ENCODE assay signal across 26 mouse cellular contexts in genomic region chr17:26212681-26213080, GRCm38 (mm10). TPM values are rescaled to one million over a fixed set of nuclear protein-coding genes. Genes with fewer than 3 reads are reported as not detected.
DNase-seq lines count a peak whose midpoint lies in the region; ATAC-seq and TF ChIP-seq lines count a peak whose summit lies in the region.
"Had no signal": no experiment of that assay in that cellular context is flagged by ENCODE, and none has a peak within 500 bp of the region (broad histone marks: within the 10 kb centered on the region; RNA-seq: fewer than 3 reads in every experiment).

No protein-coding gene starts in this region.

- TF ChIP-seq POLR2A in heart, adult 2 months (IDR thresholded peaks at IDR 0.05; ENCODE audit: insufficient read depth, low read depth, low read length) = no peak
- no peak for TF ChIP-seq POLR2A in kidney, adult 2 months (IDR thresholded peaks at IDR 0.05; ENCODE audit: low read depth, low read length)
- no peak for TF ChIP-seq POLR2A in testis, adult 2 months (IDR thresholded peaks at IDR 0.05; ENCODE audit: control insufficient read depth, low read depth, low read length)

- no peak for DNase-seq in heart, postnatal 0 days (ENCODE audit: low spot score)
- no peak for DNase-seq in heart, adult 2 months
- DNase-seq in kidney, adult 2 months = peak; percentile 18
- DNase-seq in testis, postnatal 14 days (ENCODE audit: low spot score) = no peak
- no peak for DNase-seq in gastrocnemius, adult 2 months
- DNase-seq: adrenal gland, postnatal 10 days; B cell, adult 2 months; cerebellum, adult 11 months; cerebellum, adult 8-10 months; cerebellum, postnatal 14 days; embryo, embryonic 11 days; gastrocnemius, postnatal 10 days; heart, adult 18-20 months had no signal

- H3K79me2 ChIP-seq in heart, adult 2 months (replicated peaks; ENCODE audit: control insufficient read depth, insufficient read depth, low read length) = no peaks in the 10 kb centered on the region

- H3K4me2 ChIP-seq in heart, postnatal 0 days (ENCODE audit: low read depth, low read length) = no peak overlapping the region
- H3K4me2 ChIP-seq in kidney, embryonic 14.5 days (replicated peaks; ENCODE audit: low read depth, low read length) = no peak overlapping the region
- H3K4me2 ChIP-seq: embryonic facial prominence, embryonic 15.5 days; heart, embryonic 11.5 days; heart, embryonic 15.5 days; hindbrain, embryonic 15.5 days had no signal

- no peaks in the 10 kb centered on the region for H3K4me1 ChIP-seq in heart, postnatal 0 days (ENCODE audit: control insufficient read depth, insufficient read depth)
- no peaks in the 10 kb centered on the region for H3K4me1 ChIP-seq in heart, adult 2 months (ENCODE audit: control insufficient read depth, insufficient read depth, low read length)
- H3K4me1 ChIP-seq in kidney, adult 2 months (ENCODE audit: control insufficient read depth, insufficient read depth, low read length) = no peaks in the 10 kb centered on the region
- H3K4me1 ChIP-seq in kidney, embryonic 14.5 days (ENCODE audit: control insufficient read depth, insufficient read depth, low read length) = no peaks in the 10 kb centered on the region
- H3K4me1 ChIP-seq in testis, adult 2 months (ENCODE audit: control insufficient read depth, insufficient read depth, low read length) = peaks cover 5% of the 10 kb centered on the region
- H3K4me1 ChIP-seq: embryonic facial prominence, embryonic 15.5 days; forebrain, embryonic 10.5 days; heart, embryonic 15.5 days; hindbrain, embryonic 15.5 days had no signal

- 77% methylated on average over 11 of the region's 11 CpGs for WGBS in heart, postnatal 0 days
- 78% methylated on average over 11 of the region's 11 CpGs for WGBS in heart, adult 2 months
- 79% methylated on average over 11 of the region's 11 CpGs for WGBS in kidney, adult 2 months
- WGBS in kidney, embryonic 14.5 days = 83% methylated on average over 11 of the region's 11 CpGs

- TF ChIP-seq CTCF in heart, postnatal 0 days (IDR thresholded peaks at IDR 0.05; ENCODE audit: low read depth) = no peak
- no peak for TF ChIP-seq CTCF in heart, adult 2 months (IDR thresholded peaks at IDR 0.05)
- TF ChIP-seq CTCF in kidney, adult 2 months (conservative IDR thresholded peaks at IDR 0.05; ENCODE audit: insufficient read depth, insufficient read length, low read depth, low read length) = no peak
- TF ChIP-seq CTCF in testis, adult 2 months (IDR thresholded peaks at IDR 0.05; ENCODE audit: control insufficient read depth, insufficient read depth, insufficient replicate concordance, low read depth, low read length) = no peak
- no peak for TF ChIP-seq CTCF in gastrocnemius, adult 2 months (IDR thresholded peaks at IDR 0.05)

- H3K9ac ChIP-seq in heart, postnatal 0 days (replicated peaks; ENCODE audit: low read depth, low read length) = no peak overlapping the region
- no peak overlapping the region for H3K9ac ChIP-seq in heart, adult 2 months (ENCODE audit: low read depth, low read length)
- no peak overlapping the region for H3K9ac ChIP-seq in kidney, embryonic 14.5 days (ENCODE audit: low read depth, low read length)
- H3K9ac ChIP-seq: embryonic facial prominence, embryonic 15.5 days; heart, embryonic 15.5 days; hindbrain, embryonic 15.5 days had no signal

- no peak for TF ChIP-seq EP300 in heart, postnatal 0 days (IDR thresholded peaks at IDR 0.05; ENCODE audit: low read depth)
- no peak for TF ChIP-seq EP300 in heart, adult 2 months (IDR thresholded peaks at IDR 0.05; ENCODE audit: insufficient read depth, low read depth, low read length)

- H3K9me3 ChIP-seq in heart, postnatal 0 days (replicated peaks; ENCODE audit: control insufficient read depth, low read length) = no peaks in the 10 kb centered on the region
- H3K9me3 ChIP-seq in kidney, embryonic 14.5 days (ENCODE audit: control insufficient read depth, low read length) = no peaks in the 10 kb centered on the region
- H3K9me3 ChIP-seq: embryonic facial prominence, embryonic 15.5 days; forebrain, embryonic 10.5 days; G1E; heart, embryonic 15.5 days; hindbrain, embryonic 15.5 days had no signal

- no peaks in the 10 kb centered on the region for H3K27me3 ChIP-seq in heart, postnatal 0 days (ENCODE audit: control insufficient read depth, insufficient read depth, low read length)
- H3K27me3 ChIP-seq in heart, adult 2 months (ENCODE audit: control insufficient read depth, insufficient read depth, low read length) = no peaks in the 10 kb centered on the region
- H3K27me3 ChIP-seq in kidney, adult 2 months (replicated peaks; ENCODE audit: control insufficient read depth, insufficient read depth, low read length) = no peaks in the 10 kb centered on the region
- H3K27me3 ChIP-seq in kidney, embryonic 14.5 days (ENCODE audit: control insufficient read depth, insufficient read depth, low read length) = no peaks in the 10 kb centered on the region
- H3K27me3 ChIP-seq in testis, adult 2 months (ENCODE audit: control insufficient read depth, insufficient read depth, low read length) = no peaks in the 10 kb centered on the region
- H3K27me3 ChIP-seq: embryonic facial prominence, embryonic 15.5 days; heart, embryonic 15.5 days; hindbrain, embryonic 15.5 days had no signal

- ATAC-seq in heart, postnatal 0 days (ENCODE audit: insufficient read depth, low read depth) = peak; percentile 24; the same call in 1 of the 2 replicates
- no peak for ATAC-seq in kidney, embryonic 14.5 days (ENCODE audit: low FRiP score, low TSS enrichment)
- ATAC-seq: CD4-positive, CD25-positive, alpha-beta regulatory T cell, adult 4 months; forebrain, embryonic 14.5 days had no signal

- no peak overlapping the region for H3K4me3 ChIP-seq in heart, postnatal 0 days (ENCODE audit: low read depth, low read length)
- H3K4me3 ChIP-seq in heart, adult 2 months = no peak overlapping the region
- H3K4me3 ChIP-seq in kidney, adult 2 months (ENCODE audit: insufficient read depth, low read depth, low read length) = no peak overlapping the region
- H3K4me3 ChIP-seq in kidney, embryonic 14.5 days (ENCODE audit: low read length) = no peak overlapping the region
- H3K4me3 ChIP-seq in testis, adult 2 months (ENCODE audit: control insufficient read depth, low read depth, low read length) = no peak overlapping the region
- H3K4me3 ChIP-seq in gastrocnemius, adult 2 months = no peak overlapping the region
- H3K4me3 ChIP-seq: embryonic facial prominence, embryonic 15.5 days; erythroblast, embryonic 14.5 days; forebrain, embryonic 10.5 days; heart, embryonic 15.5 days; hindbrain, embryonic 15.5 days had no signal

- H3K27ac ChIP-seq in heart, postnatal 0 days (ENCODE audit: low read depth) = no peak overlapping the region
- no peak overlapping the region for H3K27ac ChIP-seq in heart, adult 2 months
- peak overlapping the region; percentile 43; the same call in 1 of the 2 replicates for H3K27ac ChIP-seq in kidney, adult 2 months (ENCODE audit: insufficient read depth, low read depth, low read length)
- no peak overlapping the region for H3K27ac ChIP-seq in kidney, embryonic 14.5 days (ENCODE audit: low read depth, low read length)
- peak overlapping the region; percentile 34; the same call in 1 of the 2 replicates for H3K27ac ChIP-seq in testis, adult 2 months (ENCODE audit: control insufficient read depth, insufficient read depth, low read depth, low read length)
- no peak overlapping the region for H3K27ac ChIP-seq in gastrocnemius, adult 2 months
- H3K27ac ChIP-seq: embryonic facial prominence, embryonic 15.5 days; forebrain, embryonic 10.5 days; heart, embryonic 15.5 days; hindbrain, embryonic 15.5 days had no signal

- H3K36me3 ChIP-seq in heart, postnatal 0 days (replicated peaks; ENCODE audit: control insufficient read depth, insufficient read depth, low read length) = peaks cover 25% of the 10 kb centered on the region; the same call in 1 of the 2 replicates
- H3K36me3 ChIP-seq in heart, adult 2 months (ENCODE audit: control insufficient read depth, insufficient read depth, low read length) = no peaks in the 10 kb centered on the region
- no peaks in the 10 kb centered on the region; the same call in 1 of the 2 replicates for H3K36me3 ChIP-seq in kidney, adult 2 months (ENCODE audit: control insufficient read depth, insufficient read depth, low read length)
- H3K36me3 ChIP-seq in kidney, embryonic 14.5 days (ENCODE audit: control insufficient read depth, insufficient read depth, low read length) = peaks cover 3% of the 10 kb centered on the region; the same call in 1 of the 2 replicates
- H3K36me3 ChIP-seq in testis, adult 2 months (ENCODE audit: control insufficient read depth, insufficient read depth, low read length) = no peaks in the 10 kb centered on the region

- intact Hi-C loops in heart, adult 2 months (cut with DNase I) = no loop called here
- intact Hi-C loops in gastrocnemius, adult 2 months (cut with DNase I) = no loop called here

RNA-seq across cellular contexts. Expression of gene Arhgdig, which starts 5.1 kb away (rescaled TPM):
- 0.58 and 1.9 TPM in 2 replicates for total RNA-seq in heart, postnatal 0 days (2014; rRNA removed; ENCODE audit: low replicate concordance)
- 1.4 TPM in 2 replicates for polyA plus RNA-seq in heart, postnatal 0 days (2015; fragmentation: Nextera tagmentation; extraction: Ambion mirVana)
- total RNA-seq in heart, adult 2 months (2021) = under 1 TPM; 0.36 to 0.47 TPM
- polyA plus RNA-seq in heart, adult 2 months (2012; rRNA removed) = 1.00 and 1.5 TPM in 2 replicates
- polyA plus RNA-seq in kidney, adult 2 months (2012; rRNA removed) = 3.4 and 4.4 TPM in 2 replicates
- 6.3 and 6.9 TPM in 2 replicates for polyA plus RNA-seq in kidney, embryonic 14.5 days (2014; fragmentation: Nextera tagmentation; extraction: Ambion mirVana)
- polyA plus RNA-seq in testis, adult 2 months (2012; rRNA removed) = 5.0 and 6.4 TPM in 2 replicates
- total RNA-seq in gastrocnemius, adult 2 months (2021) = under 1 TPM; 0.53 to 0.64 TPM
- total RNA-seq: common myeloid progenitor, adult 5-6 weeks had no signal
- polyA plus RNA-seq: CD4-positive, CD25-positive, alpha-beta regulatory T cell, adult 4 months had no signal

RNA-seq across cellular contexts. Expression of gene Rgs11, which starts 9.9 kb away (rescaled TPM):
- total RNA-seq in heart, postnatal 0 days (2014; rRNA removed; ENCODE audit: low replicate concordance) = 1.5 and 6.4 TPM in 2 replicates
- polyA plus RNA-seq in heart, postnatal 0 days (2015; fragmentation: Nextera tagmentation; extraction: Ambion mirVana) = 1.2 and 1.5 TPM in 2 replicates
- total RNA-seq in heart, adult 2 months (2021) = under 1 TPM; 0.31 to 0.34 TPM
- polyA plus RNA-seq in heart, adult 2 months (2012; rRNA removed) = 1.8 and 3.5 TPM in 2 replicates
- 25.0 and 32.0 TPM in 2 replicates for polyA plus RNA-seq in kidney, adult 2 months (2012; rRNA removed)
- polyA plus RNA-seq in kidney, embryonic 14.5 days (2014; fragmentation: Nextera tagmentation; extraction: Ambion mirVana) = 5.2 and 5.9 TPM in 2 replicates
- polyA plus RNA-seq in testis, adult 2 months (2012; rRNA removed) = 12.9 and 16.0 TPM in 2 replicates
- under 1 TPM; 0.33 to 0.54 TPM for total RNA-seq in gastrocnemius, adult 2 months (2021)

RNA-seq across cellular contexts. Expression of gene Pdia2, which starts 13.8 kb away (rescaled TPM):
- 0.85 TPM in 1 of 2 replicates, not detected in the other for total RNA-seq in heart, postnatal 0 days (2014; rRNA removed; ENCODE audit: low replicate concordance)
- polyA plus RNA-seq in heart, postnatal 0 days (2015; fragmentation: Nextera tagmentation; extraction: Ambion mirVana) = 0.10 TPM in 1 of 2 replicates, not detected in the other
- not detected for total RNA-seq in heart, adult 2 months (2021)
- not detected in 2 replicates for polyA plus RNA-seq in heart, adult 2 months (2012; rRNA removed)
- 0.20 and 0.37 TPM in 2 replicates for polyA plus RNA-seq in kidney, adult 2 months (2012; rRNA removed)
- 0.38 and 0.46 TPM in 2 replicates for polyA plus RNA-seq in kidney, embryonic 14.5 days (2014; fragmentation: Nextera tagmentation; extraction: Ambion mirVana)
- not detected in 2 replicates for polyA plus RNA-seq in testis, adult 2 months (2012; rRNA removed)
- total RNA-seq in gastrocnemius, adult 2 months (2021) = not detected
- total RNA-seq: heart, adult 18-20 months; heart, postnatal 25 days had no signal
- polyA plus RNA-seq: CD4-positive, CD25-positive, alpha-beta regulatory T cell, adult 4 months; forebrain, embryonic 14.5 days had no signal

RNA-seq across cellular contexts. Expression of gene Fam234a, which starts 31.4 kb away (rescaled TPM):
- 53.1 and 55.6 TPM in 2 replicates for total RNA-seq in heart, postnatal 0 days (2014; rRNA removed; ENCODE audit: low replicate concordance)
- polyA plus RNA-seq in heart, postnatal 0 days (2015; fragmentation: Nextera tagmentation; extraction: Ambion mirVana) = 50.8 and 55.7 TPM in 2 replicates
- total RNA-seq in heart, adult 2 months (2021) = 100 to 1,000 TPM; 113 to 128 TPM
- polyA plus RNA-seq in heart, adult 2 months (2012; rRNA removed) = 93.1 and 118 TPM in 2 replicates
- polyA plus RNA-seq in kidney, adult 2 months (2012; rRNA removed) = 112 and 124 TPM in 2 replicates
- polyA plus RNA-seq in kidney, embryonic 14.5 days (2014; fragmentation: Nextera tagmentation; extraction: Ambion mirVana) = 27.9 and 40.4 TPM in 2 replicates
- 73.8 and 74.9 TPM in 2 replicates for polyA plus RNA-seq in testis, adult 2 months (2012; rRNA removed)
- total RNA-seq in gastrocnemius, adult 2 months (2021) = 10 to 100 TPM; 65.6 to 86.0 TPM

RNA-seq across cellular contexts. Expression of gene Luc7l, which starts 40.0 kb away (rescaled TPM):
- 36.7 and 41.5 TPM in 2 replicates for total RNA-seq in heart, postnatal 0 days (2014; rRNA removed; ENCODE audit: low replicate concordance)
- 34.4 and 36.1 TPM in 2 replicates for polyA plus RNA-seq in heart, postnatal 0 days (2015; fragmentation: Nextera tagmentation; extraction: Ambion mirVana)
- total RNA-seq in heart, adult 2 months (2021) = 10 to 100 TPM; 13.2 to 16.3 TPM
- 13.6 and 22.9 TPM in 2 replicates for polyA plus RNA-seq in heart, adult 2 months (2012; rRNA removed)
- polyA plus RNA-seq in kidney, adult 2 months (2012; rRNA removed) = 16.0 and 17.5 TPM in 2 replicates
- 87.8 and 108 TPM in 2 replicates for polyA plus RNA-seq in kidney, embryonic 14.5 days (2014; fragmentation: Nextera tagmentation; extraction: Ambion mirVana)
- 15.0 and 16.3 TPM in 2 replicates for polyA plus RNA-seq in testis, adult 2 months (2012; rRNA removed)
- total RNA-seq in gastrocnemius, adult 2 months (2021) = 10 to 100 TPM; 12.6 to 14.5 TPM

Comparison
In these comparisons a context has a peak if more than half of its experiments do, and no peak if none do; other contexts are left out.
1. H3K27ac ChIP-seq: peak in kidney, adult 2 months (single experiment) and testis, adult 2 months (single experiment); none in heart, postnatal 0 days (single experiment), heart, adult 2 months (single experiment), kidney, embryonic 14.5 days (single experiment) and gastrocnemius, adult 2 months (single experiment).